Mouse (Mus musculus): ENCODE measurements at regions not wholly inside any gene's neighbourhood (a gene's known extent, or its start where the extent isn't known, plus 50 kb on each side); places are given as distances from the start of the nearest gene placed in this dataset.
"Not testable (repeated sequence)": the region's sequence is repeated elsewhere in the genome, so short reads cannot be mapped to it uniquely, and the experiment has no call there.

DNA sequence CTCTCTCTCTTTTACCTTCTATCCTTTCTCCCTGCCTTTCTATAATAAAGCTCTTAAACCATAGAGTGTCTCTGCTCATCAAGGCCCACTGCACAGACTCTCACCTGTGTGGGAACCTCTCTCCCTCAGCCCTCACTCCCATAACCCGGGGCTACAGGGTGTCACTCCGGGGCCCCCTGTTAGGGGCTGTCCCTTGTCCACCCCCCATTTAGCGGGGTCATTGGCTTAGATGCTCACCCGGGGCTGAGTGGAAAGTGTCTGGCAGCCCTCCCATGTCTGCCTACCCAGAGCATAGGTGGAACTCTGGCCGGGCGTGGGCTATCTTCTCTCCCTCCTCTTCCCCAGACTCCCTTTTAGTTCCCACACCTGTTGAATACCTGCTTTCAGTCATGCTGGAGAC is 116.4 kb downstream of the Zfp993 start:
- not testable (repeated sequence) for H3K4me2 ChIP-seq (replicated peaks); H3K27me3 ChIP-seq; ATAC-seq (ENCODE audit: low FRiP score); H3K27ac ChIP-seq; H3K4me1 ChIP-seq; H3K36me3 ChIP-seq; H3K4me3 ChIP-seq; H3K9ac ChIP-seq
- WGBS = 79% methylated on average over 6 of the region's 6 CpGs
- H3K9me3 ChIP-seq (replicated peaks) = peaks cover 53% of the 10 kb centered on the region

DNA sequence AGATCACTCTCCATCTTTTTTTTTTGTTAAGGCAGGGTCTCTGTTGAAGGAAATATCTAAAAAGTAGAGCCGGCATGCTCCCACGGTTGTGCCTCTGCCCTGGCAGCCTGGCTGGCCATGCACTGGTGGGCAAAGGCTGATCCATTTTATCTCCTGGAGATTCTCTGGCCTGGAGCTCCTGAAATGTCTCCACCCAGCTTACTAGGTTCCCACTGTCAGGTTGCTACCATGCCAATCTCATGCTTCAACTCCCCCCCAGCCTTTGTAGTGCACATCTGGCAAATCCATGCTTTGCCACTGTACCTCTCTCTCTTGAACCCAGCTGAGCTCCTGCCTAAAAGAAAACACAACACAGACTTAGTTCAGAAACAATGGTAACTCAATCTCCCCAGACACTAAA is 129.0 kb downstream of the Zfp993 start:
- H3K9me3 ChIP-seq (replicated peaks) = peaks cover 48% of the 10 kb centered on the region
- H3K27ac ChIP-seq; H3K36me3 ChIP-seq; ATAC-seq (ENCODE audit: low FRiP score); H3K9ac ChIP-seq; H3K4me2 ChIP-seq (replicated peaks); H3K4me1 ChIP-seq; H3K27me3 ChIP-seq; H3K4me3 ChIP-seq: not testable (repeated sequence)
- WGBS = 93% methylated on average over 2 of the region's 2 CpGs

DNA sequence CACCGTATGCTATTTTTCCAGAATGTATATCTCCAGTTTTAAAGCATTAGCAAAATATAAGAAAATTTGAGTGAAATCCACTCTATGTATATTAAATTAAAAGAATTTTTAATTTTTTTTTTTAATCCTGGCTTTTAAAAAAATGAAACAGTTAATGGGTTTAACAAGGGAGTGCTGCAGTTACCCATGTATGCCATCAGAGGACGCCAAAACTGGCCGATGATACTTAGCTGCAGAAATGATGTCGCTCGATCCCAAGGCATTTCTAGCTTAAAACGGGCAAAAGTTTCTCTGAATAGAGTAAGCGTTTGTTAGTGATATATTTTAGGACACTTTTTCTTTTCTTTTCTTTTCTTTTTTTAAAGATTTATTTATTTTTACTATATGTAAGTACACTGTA is 129.9 kb downstream of the Zfp993 start:
- not testable (repeated sequence) for H3K9ac ChIP-seq; H3K36me3 ChIP-seq; H3K4me1 ChIP-seq; H3K4me2 ChIP-seq (replicated peaks); H3K27ac ChIP-seq; ATAC-seq (ENCODE audit: low FRiP score); H3K27me3 ChIP-seq; H3K4me3 ChIP-seq
- WGBS = 84% methylated on average over 7 of the region's 7 CpGs
- peaks cover 42% of the 10 kb centered on the region for H3K9me3 ChIP-seq (replicated peaks)

DNA sequence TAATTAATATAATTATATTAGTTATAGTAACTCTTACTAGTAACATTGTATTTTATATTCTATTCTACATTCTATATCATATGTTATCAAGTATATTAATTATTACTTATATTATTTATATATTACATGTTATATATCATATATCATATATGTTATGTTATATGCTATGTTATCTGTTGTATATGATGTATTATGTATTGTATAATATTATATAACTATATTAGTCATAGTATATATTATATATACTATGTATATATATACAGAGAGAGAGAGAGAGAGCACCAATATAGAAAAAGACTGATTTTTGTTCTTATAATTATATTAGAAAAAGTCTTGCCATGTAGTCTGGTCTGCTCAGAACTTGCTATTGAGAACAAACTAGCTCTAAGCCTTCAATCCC is 133.0 kb downstream of the Zfp993 start:
- H3K27ac ChIP-seq; ATAC-seq (ENCODE audit: low FRiP score); H3K9ac ChIP-seq; H3K27me3 ChIP-seq; H3K4me1 ChIP-seq; H3K4me2 ChIP-seq (replicated peaks); H3K4me3 ChIP-seq; H3K36me3 ChIP-seq: not testable (repeated sequence)
- peaks cover 37% of the 10 kb centered on the region for H3K9me3 ChIP-seq (replicated peaks)

Data from hindbrain, embryonic 12.5 days (tissue).